Mouse (Mus musculus): ENCODE data around the gene Adprh. TPM values are rescaled to one million over a fixed set of nuclear protein-coding genes. Genes with fewer than 3 reads are reported as not detected.
A peak's percentile ranks its signal among the peaks of the same experiment; 100 is the strongest.

Gene Adprh
- polyA plus RNA-seq, 1 experiment from 2014 or later: 152 TPM

GRCm38 (mm10) chr16:38475681-38476311, 23.3 kb upstream of the Adprh start:
- WGBS: 62% methylated on average over 4 of the region's 4 CpGs
- Histone ChIP-seq H3K4me1 (peaks cover 12% of the 10 kb centered on the region), H3K27me3 (replicated peaks) (no peaks in the 10 kb centered on the region), H3K9me3 (no peaks in the 10 kb centered on the region), H3K36me3 (replicated peaks) (no peaks in the 10 kb centered on the region), H3K4me3 (peak overlapping the region; percentile 32; the same call in 1 of the 2 replicates), H3K27ac (no peak overlapping the region), H3K9ac (no peak overlapping the region), H3K4me2 (peak overlapping the region; percentile 55)
- no peak for ATAC-seq (replicated peaks)

- no peak overlapping the region for H3K4me3 ChIP-seq
- no peak for ATAC-seq (replicated peaks)
- H3K4me2 ChIP-seq: no peak overlapping the region
- no peak overlapping the region for H3K27ac ChIP-seq
- H3K9ac ChIP-seq: no peak overlapping the region
- 89% methylated on average over 9 of the region's 9 CpGs for WGBS
- H3K9me3 ChIP-seq: no peaks in the 10 kb centered on the region
- no peaks in the 10 kb centered on the region for H3K36me3 ChIP-seq (replicated peaks)
- H3K27me3 ChIP-seq (replicated peaks): no peaks in the 10 kb centered on the region
- peaks cover 12% of the 10 kb centered on the region for H3K4me1 ChIP-seq
These were observed 22.3 kb upstream of the Adprh start for GRCm38 (mm10) chr16:38474677-38475286.

- ATAC-seq (replicated peaks): no peak
- Histone ChIP-seq H3K4me3 (no peak overlapping the region), H3K4me2 (no peak overlapping the region), H3K36me3 (replicated peaks) (no peaks in the 10 kb centered on the region), H3K27me3 (replicated peaks) (no peaks in the 10 kb centered on the region), H3K4me1 (peaks cover 12% of the 10 kb centered on the region), H3K9me3 (no peaks in the 10 kb centered on the region), H3K9ac (no peak overlapping the region), H3K27ac (no peak overlapping the region)
- WGBS: 93% methylated on average over 5 of the region's 5 CpGs
These were observed 21.2 kb upstream of the Adprh start for GRCm38 (mm10) chr16:38473661-38474060.

- WGBS: 93% methylated on average over 5 of the region's 5 CpGs
- no peak for ATAC-seq (replicated peaks)
These were observed 20.0 kb upstream of the Adprh start for GRCm38 (mm10) chr16:38472507-38472873.

GRCm38 (mm10) chr16:38471697-38472506, 19.4 kb upstream of the Adprh start:
- no peak for ATAC-seq (replicated peaks)
- no peak overlapping the region for H3K9ac ChIP-seq
- H3K4me2 ChIP-seq: no peak overlapping the region
- no peaks in the 10 kb centered on the region for H3K9me3 ChIP-seq
- WGBS: 80% methylated on average over 11 of the region's 11 CpGs
- H3K36me3 ChIP-seq (replicated peaks): no peaks in the 10 kb centered on the region
- no peaks in the 10 kb centered on the region for H3K27me3 ChIP-seq (replicated peaks)
- no peak overlapping the region for H3K4me3 ChIP-seq
- peaks cover 7% of the 10 kb centered on the region for H3K4me1 ChIP-seq
- no peak overlapping the region for H3K27ac ChIP-seq

More at GRCm38 (mm10) chr16:38472507-38472873, 20.0 kb upstream of the Adprh start:
- Histone ChIP-seq H3K4me3 (no peak overlapping the region), H3K4me2 (no peak overlapping the region), H3K9ac (no peak overlapping the region), H3K27ac (no peak overlapping the region), H3K4me1 (peaks cover 12% of the 10 kb centered on the region), H3K9me3 (no peaks in the 10 kb centered on the region), H3K27me3 (replicated peaks) (no peaks in the 10 kb centered on the region), H3K36me3 (replicated peaks) (no peaks in the 10 kb centered on the region)

GRCm38 (mm10) chr16:38469437-38469836, 16.9 kb upstream of the Adprh start:
- H3K36me3 ChIP-seq (replicated peaks): no peaks in the 10 kb centered on the region
- H3K27me3 ChIP-seq (replicated peaks): no peaks in the 10 kb centered on the region
- 70% methylated on average over 8 of the region's 8 CpGs for WGBS
- H3K9me3 ChIP-seq: no peaks in the 10 kb centered on the region
- H3K9ac ChIP-seq: no peak overlapping the region
- no peak overlapping the region for H3K4me3 ChIP-seq
- H3K27ac ChIP-seq: no peak overlapping the region
- ATAC-seq (replicated peaks): no peak
- no peak overlapping the region for H3K4me2 ChIP-seq
- no peaks in the 10 kb centered on the region for H3K4me1 ChIP-seq

- Histone ChIP-seq H3K27me3 (replicated peaks) (no peaks in the 10 kb centered on the region), H3K36me3 (replicated peaks) (no peaks in the 10 kb centered on the region), H3K4me2 (no peak overlapping the region), H3K9ac (no peak overlapping the region), H3K4me3 (no peak overlapping the region), H3K27ac (no peak overlapping the region), H3K4me1 (no peaks in the 10 kb centered on the region), H3K9me3 (no peaks in the 10 kb centered on the region)
- no peak for ATAC-seq (replicated peaks)
- WGBS: 24% methylated on average over 3 of the region's 3 CpGs
These were observed 16.2 kb upstream of the Adprh start for GRCm38 (mm10) chr16:38468706-38469018.

GRCm38 (mm10) chr16:38467917-38468705, 15.6 kb upstream of the Adprh start:
- WGBS: 84% methylated on average over 8 of the region's 8 CpGs
- Histone ChIP-seq H3K4me2 (no peak overlapping the region), H3K9me3 (no peaks in the 10 kb centered on the region), H3K9ac (no peak overlapping the region), H3K27me3 (replicated peaks) (no peaks in the 10 kb centered on the region), H3K4me3 (no peak overlapping the region), H3K27ac (no peak overlapping the region), H3K36me3 (replicated peaks) (no peaks in the 10 kb centered on the region), H3K4me1 (no peaks in the 10 kb centered on the region)
- ATAC-seq (replicated peaks): no peak

- no peak overlapping the region for H3K4me3 ChIP-seq
- H3K36me3 ChIP-seq (replicated peaks): no peaks in the 10 kb centered on the region
- WGBS: 88% methylated on average over 13 of the region's 13 CpGs
- no peaks in the 10 kb centered on the region for H3K9me3 ChIP-seq
- no peak overlapping the region for H3K4me2 ChIP-seq
- H3K4me1 ChIP-seq: no peaks in the 10 kb centered on the region
- H3K27ac ChIP-seq: no peak overlapping the region
- H3K27me3 ChIP-seq (replicated peaks): no peaks in the 10 kb centered on the region
- no peak overlapping the region for H3K9ac ChIP-seq
- ATAC-seq (replicated peaks): no peak
These were observed 14.8 kb upstream of the Adprh start for GRCm38 (mm10) chr16:38467091-38467916.

GRCm38 (mm10) chr16:38466089-38466488, 13.6 kb upstream of the Adprh start:
- WGBS: 86% methylated on average over 4 of the region's 4 CpGs
- H3K4me2 ChIP-seq: no peak overlapping the region
- no peak overlapping the region for H3K27ac ChIP-seq
- no peaks in the 10 kb centered on the region for H3K4me1 ChIP-seq
- H3K9ac ChIP-seq: no peak overlapping the region
- no peaks in the 10 kb centered on the region for H3K9me3 ChIP-seq
- ATAC-seq (replicated peaks): no peak
- H3K27me3 ChIP-seq (replicated peaks): no peaks in the 10 kb centered on the region
- H3K4me3 ChIP-seq: no peak overlapping the region
- H3K36me3 ChIP-seq (replicated peaks): no peaks in the 10 kb centered on the region

GRCm38 (mm10) chr16:38463305-38463704, 10.8 kb upstream of the Adprh start:
- Histone ChIP-seq H3K27ac (no peak overlapping the region), H3K36me3 (replicated peaks) (no peaks in the 10 kb centered on the region), H3K9me3 (no peaks in the 10 kb centered on the region), H3K4me1 (no peaks in the 10 kb centered on the region), H3K27me3 (replicated peaks) (no peaks in the 10 kb centered on the region), H3K4me2 (no peak overlapping the region), H3K9ac (no peak overlapping the region), H3K4me3 (no peak overlapping the region)
- WGBS: 88% methylated on average over 5 of the region's 5 CpGs
- no peak for ATAC-seq (replicated peaks)

Measured in midbrain, embryonic 15.5 days (tissue).